Mouse (Mus musculus): ENCODE measurements around the gene Atp5g1. TPM values are rescaled to one million over a fixed set of nuclear protein-coding genes. Genes with fewer than 3 reads are reported as not detected.

Atp5g1 gene
- polyA plus RNA-seq, 1 experiment from 2014 or later, result 726 TPM

- peak overlapping the region; percentile 97 for H3K4me3 ChIP-seq (ENCODE audit: low read depth, low read length)
- peaks cover 30% of the 10 kb centered on the region for H3K36me3 ChIP-seq (ENCODE audit: control insufficient read depth, insufficient read depth, low read length)
- ATAC-seq, result peak; percentile 58
- H3K4me1 ChIP-seq (ENCODE audit: control insufficient read depth, insufficient read depth, low read length), result peaks cover 17% of the 10 kb centered on the region
- H3K27me3 ChIP-seq (replicated peaks; ENCODE audit: control insufficient read depth, insufficient read depth, low read length), result no peaks in the 10 kb centered on the region
- H3K9me3 ChIP-seq (replicated peaks; ENCODE audit: control insufficient read depth, low read length), result no peaks in the 10 kb centered on the region
- peak overlapping the region; percentile 95 for H3K9ac ChIP-seq (ENCODE audit: low read length)
- peak overlapping the region; percentile 66 for H3K27ac ChIP-seq (ENCODE audit: low read depth, low read length)
- WGBS, result under 1% methylated on average over 54 of the region's 64 CpGs
- DNase-seq (ENCODE audit: low spot score), result peak; percentile 16
- H3K4me2 ChIP-seq (ENCODE audit: low read length), result peak overlapping the region; percentile 68
These were observed 10.8 kb downstream of the Atp5g1 start for GRCm38 (mm10) chr11:96064521-96065214.

- peaks cover 6% of the 10 kb centered on the region for H3K4me1 ChIP-seq (ENCODE audit: control insufficient read depth, insufficient read depth, low read length)
- DNase-seq (ENCODE audit: low spot score) (no peak), ATAC-seq (no peak)
- no peak overlapping the region for H3K4me3 ChIP-seq (ENCODE audit: low read depth, low read length)
- no peak overlapping the region for H3K27ac ChIP-seq (ENCODE audit: low read depth, low read length)
- 91% methylated on average over 4 of the region's 4 CpGs for WGBS
- H3K4me2 ChIP-seq (ENCODE audit: low read length), result no peak overlapping the region
- H3K36me3 ChIP-seq (ENCODE audit: control insufficient read depth, insufficient read depth, low read length), result peaks cover 84% of the 10 kb centered on the region
- H3K9me3 ChIP-seq (replicated peaks; ENCODE audit: control insufficient read depth, low read length), result no peaks in the 10 kb centered on the region
- no peaks in the 10 kb centered on the region for H3K27me3 ChIP-seq (replicated peaks; ENCODE audit: control insufficient read depth, insufficient read depth, low read length)
- no peak overlapping the region for H3K9ac ChIP-seq (ENCODE audit: low read length)
These were observed 17.2 kb downstream of the Atp5g1 start for GRCm38 (mm10) chr11:96058309-96058708.

DNA sequence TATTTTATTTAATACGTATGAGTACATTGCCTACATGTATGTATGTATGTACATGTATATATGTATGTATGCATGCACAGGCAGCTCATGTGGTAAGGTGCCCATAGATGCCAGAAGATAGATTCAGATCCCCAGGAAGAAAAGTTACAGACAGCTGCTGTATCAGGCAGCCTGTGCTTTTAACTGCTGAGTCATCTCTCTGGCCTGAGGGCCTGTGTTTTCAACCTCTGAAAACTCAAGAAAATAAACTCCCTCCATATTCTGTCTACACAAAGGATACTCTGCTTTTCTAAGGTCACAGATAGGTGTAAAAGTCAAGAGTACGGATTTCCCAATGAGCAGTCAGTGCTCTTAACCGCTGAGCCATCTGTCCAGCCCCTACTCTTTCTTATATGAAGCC is 24.6 kb downstream of the Atp5g1 start:
- no peaks in the 10 kb centered on the region for H3K27me3 ChIP-seq (replicated peaks; ENCODE audit: control insufficient read depth, insufficient read depth, low read length)
- no peak overlapping the region for H3K4me2 ChIP-seq (ENCODE audit: low read length)
- no peak overlapping the region for H3K9ac ChIP-seq (ENCODE audit: low read length)
- no peaks in the 10 kb centered on the region for H3K4me1 ChIP-seq (ENCODE audit: control insufficient read depth, insufficient read depth, low read length)
- DNase-seq (ENCODE audit: low spot score) (no peak), ATAC-seq (no peak)
- no peak overlapping the region for H3K27ac ChIP-seq (ENCODE audit: low read depth, low read length)
- H3K4me3 ChIP-seq (ENCODE audit: low read depth, low read length), result no peak overlapping the region
- WGBS, result 96% methylated on average over 3 of the region's 3 CpGs
- H3K9me3 ChIP-seq (replicated peaks; ENCODE audit: control insufficient read depth, low read length), result no peaks in the 10 kb centered on the region
- H3K36me3 ChIP-seq (ENCODE audit: control insufficient read depth, insufficient read depth, low read length), result peaks cover 90% of the 10 kb centered on the region

DNA sequence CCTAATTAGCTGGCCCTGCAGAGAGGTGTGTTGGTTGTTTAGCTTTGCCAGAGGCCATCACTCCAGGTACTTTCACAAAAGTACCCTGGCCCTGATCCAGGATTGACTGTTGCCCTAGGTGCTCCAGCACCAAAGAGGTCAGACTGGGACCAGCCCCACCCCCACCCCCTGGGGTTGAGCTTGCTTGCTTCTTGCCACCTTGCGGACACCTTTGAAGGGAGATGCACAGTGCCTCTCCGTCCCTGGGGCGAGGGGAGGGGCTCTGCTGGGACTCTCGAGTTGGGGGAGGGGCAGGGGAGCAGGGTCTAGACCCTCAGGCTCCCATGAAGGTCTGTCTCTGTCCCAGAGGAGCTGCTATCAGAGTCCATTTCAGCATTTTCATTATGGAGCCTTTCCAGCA is 25.5 kb downstream of the Atp5g1 start:
- Histone ChIP-seq H3K4me1 (ENCODE audit: control insufficient read depth, insufficient read depth, low read length) (no peaks in the 10 kb centered on the region), H3K4me3 (ENCODE audit: low read depth, low read length) (no peak overlapping the region), H3K27me3 (replicated peaks; ENCODE audit: control insufficient read depth, insufficient read depth, low read length) (no peaks in the 10 kb centered on the region), H3K4me2 (ENCODE audit: low read length) (no peak overlapping the region), H3K9me3 (replicated peaks; ENCODE audit: control insufficient read depth, low read length) (no peaks in the 10 kb centered on the region), H3K36me3 (ENCODE audit: control insufficient read depth, insufficient read depth, low read length) (peaks cover 88% of the 10 kb centered on the region), H3K27ac (ENCODE audit: low read depth, low read length) (no peak overlapping the region), H3K9ac (ENCODE audit: low read length) (no peak overlapping the region)
- DNase-seq (ENCODE audit: low spot score), result no peak
- no peak for ATAC-seq
- 81% methylated on average over 4 of the region's 4 CpGs for WGBS

GRCm38 (mm10) chr11:96047469-96048373 is 27.7 kb downstream of the Atp5g1 start:
- Histone ChIP-seq H3K4me2 (ENCODE audit: low read length) (no peak overlapping the region), H3K4me1 (ENCODE audit: control insufficient read depth, insufficient read depth, low read length) (no peaks in the 10 kb centered on the region), H3K36me3 (ENCODE audit: control insufficient read depth, insufficient read depth, low read length) (peaks cover 89% of the 10 kb centered on the region), H3K9me3 (replicated peaks; ENCODE audit: control insufficient read depth, low read length) (no peaks in the 10 kb centered on the region), H3K4me3 (ENCODE audit: low read depth, low read length) (no peak overlapping the region), H3K9ac (ENCODE audit: low read length) (no peak overlapping the region), H3K27me3 (replicated peaks; ENCODE audit: control insufficient read depth, insufficient read depth, low read length) (no peaks in the 10 kb centered on the region), H3K27ac (ENCODE audit: low read depth, low read length) (no peak overlapping the region)
- no peak for ATAC-seq
- no peak for DNase-seq (ENCODE audit: low spot score)
- 85% methylated on average over 4 of the region's 4 CpGs for WGBS

GRCm38 (mm10) chr11:96046793-96047192 is 28.7 kb downstream of the Atp5g1 start:
- ATAC-seq, result no peak
- no peak overlapping the region for H3K9ac ChIP-seq (ENCODE audit: low read length)
- H3K4me2 ChIP-seq (ENCODE audit: low read length), result no peak overlapping the region
- no peak for DNase-seq (ENCODE audit: low spot score)
- H3K27me3 ChIP-seq (replicated peaks; ENCODE audit: control insufficient read depth, insufficient read depth, low read length), result no peaks in the 10 kb centered on the region
- no peak overlapping the region for H3K27ac ChIP-seq (ENCODE audit: low read depth, low read length)
- H3K4me1 ChIP-seq (ENCODE audit: control insufficient read depth, insufficient read depth, low read length), result no peaks in the 10 kb centered on the region
- WGBS, result 82% methylated on average over 2 of the region's 2 CpGs
- no peak overlapping the region for H3K4me3 ChIP-seq (ENCODE audit: low read depth, low read length)
- H3K9me3 ChIP-seq (replicated peaks; ENCODE audit: control insufficient read depth, low read length), result no peaks in the 10 kb centered on the region
- H3K36me3 ChIP-seq (ENCODE audit: control insufficient read depth, insufficient read depth, low read length), result peaks cover 87% of the 10 kb centered on the region

GRCm38 (mm10) chr11:96046028-96046427 is 29.4 kb downstream of the Atp5g1 start:
- Histone ChIP-seq H3K9me3 (replicated peaks; ENCODE audit: control insufficient read depth, low read length) (no peaks in the 10 kb centered on the region), H3K4me2 (ENCODE audit: low read length) (no peak overlapping the region), H3K4me3 (ENCODE audit: low read depth, low read length) (no peak overlapping the region), H3K27ac (ENCODE audit: low read depth, low read length) (no peak overlapping the region), H3K9ac (ENCODE audit: low read length) (no peak overlapping the region), H3K4me1 (ENCODE audit: control insufficient read depth, insufficient read depth, low read length) (no peaks in the 10 kb centered on the region), H3K36me3 (ENCODE audit: control insufficient read depth, insufficient read depth, low read length) (peaks cover 81% of the 10 kb centered on the region), H3K27me3 (replicated peaks; ENCODE audit: control insufficient read depth, insufficient read depth, low read length) (no peaks in the 10 kb centered on the region)
- no peak for ATAC-seq
- DNase-seq (ENCODE audit: low spot score), result no peak
- 89% methylated on average over 8 of the region's 8 CpGs for WGBS

GRCm38 (mm10) chr11:96044803-96045567 is 30.5 kb downstream of the Atp5g1 start:
- Histone ChIP-seq H3K27me3 (replicated peaks; ENCODE audit: control insufficient read depth, insufficient read depth, low read length) (no peaks in the 10 kb centered on the region), H3K27ac (ENCODE audit: low read depth, low read length) (no peak overlapping the region), H3K36me3 (ENCODE audit: control insufficient read depth, insufficient read depth, low read length) (peaks cover 71% of the 10 kb centered on the region), H3K9ac (ENCODE audit: low read length) (no peak overlapping the region), H3K4me2 (ENCODE audit: low read length) (no peak overlapping the region), H3K4me1 (ENCODE audit: control insufficient read depth, insufficient read depth, low read length) (no peaks in the 10 kb centered on the region), H3K9me3 (replicated peaks; ENCODE audit: control insufficient read depth, low read length) (no peaks in the 10 kb centered on the region), H3K4me3 (ENCODE audit: low read depth, low read length) (no peak overlapping the region)
- ATAC-seq, result no peak
- DNase-seq (ENCODE audit: low spot score), result no peak
- WGBS, result 89% methylated on average over 11 of the region's 11 CpGs
